Mouse (Mus musculus) hindbrain, embryonic 13.5 days (tissue): ENCODE results near the gene Rnaseh2c. TPM values are rescaled to one million over a fixed set of nuclear protein-coding genes. Genes with fewer than 3 reads are reported as not detected.

Experiments
- ATAC-seq: fragments of 200-750 bp; cut with Nextera tagmentation; 2 replicates; pipeline ENCODE4 v1.8.0; 2017; ENCODE audit warnings: moderate TSS enrichment; ENCODE audit not compliant: low FRiP score
- H3K27ac ChIP-seq: fragments of 300-500 bp; sonication (generic); 2 replicates; pipeline ENCODE4 v1.5.1; 2015; ENCODE audit warnings: inconsistent platforms, mild to moderate bottlenecking, moderate library complexity
- H3K27me3 ChIP-seq: fragments of 300-500 bp; sonication (generic); 2 replicates; pipeline ENCODE4 v1.6.1; 2015; ENCODE audit warnings: mild to moderate bottlenecking, inconsistent platforms
- H3K36me3 ChIP-seq: fragments of 300-500 bp; sonication (generic); 2 replicates; pipeline ENCODE4 v1.6.1; 2015; ENCODE audit warnings: mild to moderate bottlenecking, inconsistent platforms
- H3K4me1 ChIP-seq: fragments of 300-500 bp; sonication (generic); replicated peaks from 2 replicates; pipeline ENCODE4 v1.6.1; 2015; ENCODE audit warnings: inconsistent platforms
- H3K4me2 ChIP-seq: fragments of 300-500 bp; sonication (generic); 2 replicates; pipeline ENCODE4 v1.6.1; 2015; ENCODE audit warnings: inconsistent platforms, mild to moderate bottlenecking, moderate library complexity
- H3K4me3 ChIP-seq: fragments of 300-500 bp; sonication (generic); 2 replicates; pipeline ENCODE4 v1.5.1; 2015; ENCODE audit warnings: mild to moderate bottlenecking, inconsistent platforms
- H3K9ac ChIP-seq: fragments of 300-500 bp; sonication (generic); 2 replicates; pipeline ENCODE4 v1.6.1; 2015; ENCODE audit warnings: mild to moderate bottlenecking, inconsistent platforms
- H3K9me3 ChIP-seq: fragments of 300-500 bp; sonication (generic); 2 replicates; pipeline ENCODE4 v1.6.1; 2016; ENCODE audit warnings: inconsistent platforms
- WGBS: fragments of 180-500 bp; shearing (Covaris S2); methylation state at CpG from one replicate; pipeline ENCODE4 v1.1.7; 2015; 5-methylcytosine and 5-hydroxymethylcytosine counted together
- polyA plus RNA-seq: library from polyadenylated mRNA; unstranded; fragments of >200 nt; fragmentation: Nextera tagmentation; extraction: Ambion mirVana; gene quantifications from 2 replicates; pipeline ENCODE4 v1.2.1, GENCODE M21; 2015

The Rnaseh2c gene
- polyA plus RNA-seq, 1 experiment from 2014 or later = 80.6 TPM

DNA sequence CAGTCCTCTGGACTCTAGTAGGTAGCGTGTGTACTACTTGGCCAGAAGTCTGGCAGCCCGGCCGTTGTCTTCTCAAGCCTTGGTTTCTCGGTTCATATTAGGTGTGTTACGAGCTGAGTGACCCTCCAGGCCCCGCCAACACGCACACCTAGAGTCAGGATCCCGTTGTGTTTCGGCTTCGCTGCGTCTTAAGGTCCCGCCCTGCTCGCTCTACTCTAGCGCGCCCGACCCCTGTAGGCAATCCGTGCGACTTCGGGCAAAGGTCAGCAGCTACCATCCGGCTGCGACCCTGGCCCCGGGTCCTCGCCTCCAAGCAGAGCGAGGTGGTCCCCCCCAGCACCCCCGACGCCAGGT, 34.5 kb upstream of the Rnaseh2c start:
- Histone ChIP-seq H3K27me3 (peaks cover 56% of the 10 kb centered on the region), H3K27ac (peak overlapping the region; percentile 89), H3K4me1 (peaks cover 29% of the 10 kb centered on the region), H3K36me3 (peaks cover 20% of the 10 kb centered on the region), H3K4me3 (peak overlapping the region; percentile 69), H3K9me3 (no peaks in the 10 kb centered on the region), H3K9ac (peak overlapping the region; percentile 85), H3K4me2 (peak overlapping the region; percentile 86)
- WGBS = 1% methylated on average over 25 of the region's 26 CpGs
- ATAC-seq = no peak; the same call in 1 of the 2 replicates

DNA sequence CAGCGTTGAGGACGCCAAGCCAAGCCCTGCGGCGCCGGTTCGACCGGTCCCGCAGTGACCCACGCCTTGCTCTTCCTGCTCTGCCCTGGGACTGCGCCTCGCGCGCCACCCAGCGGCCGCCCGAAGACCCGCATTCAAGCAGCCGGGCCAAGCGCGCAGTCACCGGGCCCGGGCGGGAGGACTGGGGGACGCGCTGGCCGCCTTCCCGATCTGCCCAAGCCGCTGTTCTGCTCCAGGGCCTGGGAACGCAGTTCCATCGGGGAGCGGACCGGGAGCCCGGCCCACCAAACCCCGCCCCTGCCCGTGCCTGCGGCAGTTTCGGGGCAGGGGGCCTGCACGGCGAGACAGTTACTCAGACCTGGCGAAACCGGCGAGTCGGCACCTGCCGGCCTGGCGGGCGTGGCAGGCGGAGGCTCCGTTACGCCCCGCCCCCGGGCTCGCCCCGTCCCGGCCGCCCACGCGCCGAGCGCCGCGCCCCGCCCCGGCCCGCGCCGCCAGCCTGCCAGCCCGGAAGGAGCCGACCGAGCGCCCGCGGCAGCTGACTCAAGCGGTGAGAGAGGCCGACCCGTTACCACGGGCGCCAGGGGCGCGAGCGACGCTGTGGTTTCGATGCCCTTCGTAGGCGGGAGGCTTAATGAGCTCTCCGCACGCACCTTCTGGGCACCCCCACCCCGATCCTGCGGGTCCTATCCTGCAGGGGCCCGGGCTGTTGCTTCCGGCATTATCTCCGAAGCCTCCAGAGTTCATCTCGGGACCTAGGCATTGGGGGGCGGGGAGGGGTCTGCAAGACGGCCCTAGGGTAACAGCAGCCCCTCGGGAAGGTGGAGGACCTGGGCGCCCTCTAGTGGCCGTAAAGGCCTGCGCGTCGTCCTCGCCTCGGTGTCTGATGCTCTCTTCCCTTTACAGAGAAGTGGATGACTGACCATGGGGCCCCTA, 33.9 kb upstream of the Rnaseh2c start, which contains the start of gene Ap5b1:
TSS of gene Ap5b1 (plus strand) at position 492 of the 936 bp plus-strand sequence.
- Histone ChIP-seq H3K9ac (peak within 1 kb of the TSS; percentile 85), H3K9me3 (no peaks in the 10 kb centered on the region), H3K36me3 (peaks cover 20% of the 10 kb centered on the region), H3K4me3 (peak within 1 kb of the TSS; percentile 69), H3K4me1 (peaks cover 29% of the 10 kb centered on the region), H3K27me3 (peaks cover 51% of the 10 kb centered on the region), H3K27ac (peak within 1 kb of the TSS; percentile 89), H3K4me2 (peak within 1 kb of the TSS; percentile 86)
- under 1% methylated on average over 93 of the region's 102 CpGs for WGBS
- peak; percentile 86 for ATAC-seq

DNA sequence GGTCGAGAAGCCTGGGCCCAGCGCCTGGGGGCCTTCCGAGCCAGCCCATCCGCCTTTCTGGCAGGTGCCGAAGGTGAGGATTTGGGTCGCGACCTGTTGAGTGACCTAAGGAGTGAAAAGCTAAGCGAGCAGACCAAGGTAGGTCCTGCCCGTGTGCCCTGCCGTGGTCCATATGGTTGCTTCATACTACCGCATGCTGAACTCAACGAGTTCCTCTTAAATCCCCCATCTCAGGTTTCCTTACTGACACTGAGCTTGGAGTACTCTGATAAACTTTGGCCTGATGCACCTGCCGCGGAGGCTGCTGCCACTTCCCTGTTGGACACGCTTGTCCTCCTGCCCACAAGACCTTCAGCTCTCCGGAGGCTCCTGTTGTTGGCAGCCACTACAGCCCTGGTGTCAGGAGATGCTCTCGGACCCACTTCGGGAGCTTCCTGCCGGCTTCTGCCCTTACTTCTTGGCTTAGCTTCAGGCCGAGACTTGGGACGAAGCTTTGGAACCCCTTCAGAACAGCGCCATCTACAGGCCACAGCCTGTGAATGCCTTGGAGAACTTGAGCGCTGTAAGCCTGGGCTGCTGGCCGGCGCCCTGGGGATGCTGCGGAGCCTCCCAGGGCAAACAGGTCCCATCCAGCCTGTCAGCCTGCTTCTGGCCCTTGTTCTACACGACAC, 33.1 kb upstream of the Rnaseh2c start:
- peak overlapping the region; percentile 86 for H3K4me2 ChIP-seq
- peak overlapping the region; percentile 85 for H3K9ac ChIP-seq
- 8% methylated on average over 27 of the region's 27 CpGs for whole genome bisulfite sequencing
- peak overlapping the region; percentile 89; the same call in 1 of the 2 replicates for H3K27ac ChIP-seq
- H3K9me3 ChIP-seq = no peaks in the 10 kb centered on the region
- peaks cover 20% of the 10 kb centered on the region for H3K36me3 ChIP-seq
- peak overlapping the region; percentile 69 for H3K4me3 ChIP-seq
- ATAC-seq = peak; percentile 22
- peaks cover 44% of the 10 kb centered on the region for H3K27me3 ChIP-seq
- H3K4me1 ChIP-seq = peaks cover 29% of the 10 kb centered on the region

- no peak for ATAC-seq
- peaks cover 29% of the 10 kb centered on the region for H3K4me1 ChIP-seq
- no peak overlapping the region for H3K27ac ChIP-seq
- no peak overlapping the region for H3K4me3 ChIP-seq
- H3K4me2 ChIP-seq = no peak overlapping the region
- no peaks in the 10 kb centered on the region for H3K9me3 ChIP-seq
- H3K36me3 ChIP-seq = peaks cover 20% of the 10 kb centered on the region
- 0 out of 2 replicates have a peak overlapping the region, but pooled peaks have one; percentile 62 for H3K9ac ChIP-seq
- H3K27me3 ChIP-seq = peaks cover 35% of the 10 kb centered on the region
- WGBS = 95% methylated on average over 10 of the region's 10 CpGs
Measured at GRCm38 (mm10) chr19:5569521-5569920, 32.2 kb upstream of the Rnaseh2c start.

- no peak for ATAC-seq
- no peaks in the 10 kb centered on the region for H3K9me3 ChIP-seq
- H3K4me2 ChIP-seq = no peak overlapping the region
- H3K4me1 ChIP-seq = peaks cover 29% of the 10 kb centered on the region
- H3K36me3 ChIP-seq = peaks cover 20% of the 10 kb centered on the region
- H3K27ac ChIP-seq = no peak overlapping the region
- H3K27me3 ChIP-seq = peaks cover 25% of the 10 kb centered on the region
- no peak overlapping the region for H3K4me3 ChIP-seq
- 89% methylated on average over 32 of the region's 32 CpGs for WGBS
- no peak overlapping the region for H3K9ac ChIP-seq
Measured at GRCm38 (mm10) chr19:5570353-5571246, 31.1 kb upstream of the Rnaseh2c start.

DNA sequence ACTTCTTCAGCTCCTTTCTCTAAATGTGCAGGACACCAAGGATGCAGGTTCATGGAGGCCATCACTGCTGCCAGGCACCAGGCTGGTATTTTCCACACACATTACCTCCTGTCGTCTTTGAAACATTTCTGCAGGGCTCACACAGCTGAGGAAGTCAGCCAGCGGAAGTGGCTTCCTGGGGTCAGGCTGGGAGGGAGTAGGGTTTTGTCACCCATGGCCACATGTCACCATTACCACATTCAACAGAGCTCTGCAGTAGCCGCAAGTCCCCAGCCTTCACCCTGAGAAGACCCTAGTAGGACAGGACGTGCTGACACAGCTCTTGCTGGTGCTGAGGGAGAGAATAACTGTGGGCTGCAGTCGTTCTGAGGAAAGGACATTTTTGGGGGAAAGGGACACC, 29.8 kb upstream of the Rnaseh2c start:
- Histone ChIP-seq H3K27me3 (peaks cover 13% of the 10 kb centered on the region; the same call in 1 of the 2 replicates), H3K9ac (no peak overlapping the region), H3K9me3 (no peaks in the 10 kb centered on the region), H3K36me3 (peaks cover 20% of the 10 kb centered on the region), H3K4me2 (no peak overlapping the region), H3K27ac (no peak overlapping the region), H3K4me1 (peaks cover 24% of the 10 kb centered on the region), H3K4me3 (no peak overlapping the region)
- WGBS = 77% methylated on average over 5 of the region's 5 CpGs
- no peak for ATAC-seq

GRCm38 (mm10) chr19:5572331-5573125, 29.1 kb upstream of the Rnaseh2c start:
- Histone ChIP-seq H3K9me3 (no peaks in the 10 kb centered on the region), H3K36me3 (peaks cover 20% of the 10 kb centered on the region), H3K27ac (no peak overlapping the region), H3K4me2 (no peak overlapping the region), H3K4me3 (no peak overlapping the region), H3K27me3 (peaks cover 13% of the 10 kb centered on the region; the same call in 1 of the 2 replicates), H3K9ac (no peak overlapping the region), H3K4me1 (peaks cover 17% of the 10 kb centered on the region)
- 87% methylated on average over 19 of the region's 19 CpGs for WGBS
- no peak for ATAC-seq

DNA sequence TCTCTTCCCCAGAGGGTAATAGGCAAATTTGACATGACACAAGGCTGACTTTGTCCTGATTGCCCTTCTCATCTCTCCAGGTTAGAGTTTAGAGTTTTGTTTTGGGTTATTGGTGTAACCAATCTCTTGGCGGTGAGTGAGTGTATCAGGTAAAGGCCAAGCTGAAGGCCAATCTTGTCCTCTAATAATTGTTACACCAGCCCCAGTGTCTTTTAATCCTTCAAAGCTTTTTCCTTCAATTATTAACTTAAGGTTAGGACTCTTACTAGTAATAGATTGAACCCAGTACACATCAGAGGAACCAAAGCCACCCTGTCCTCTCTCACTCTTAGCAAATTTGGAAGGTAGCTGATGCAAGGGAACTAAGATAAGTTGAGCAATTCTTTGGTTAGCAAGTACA, 26.3 kb upstream of the Rnaseh2c start:
- ATAC-seq = no peak
- Histone ChIP-seq H3K4me3 (no peak overlapping the region), H3K27ac (no peak overlapping the region), H3K27me3 (peaks cover 3% of the 10 kb centered on the region; the same call in 1 of the 2 replicates), H3K4me2 (no peak overlapping the region), H3K36me3 (peaks cover 9% of the 10 kb centered on the region), H3K4me1 (no peaks in the 10 kb centered on the region), H3K9ac (no peak overlapping the region), H3K9me3 (no peaks in the 10 kb centered on the region)
- 97% methylated on average over 1 of the region's 1 CpGs for WGBS

- H3K27ac ChIP-seq = no peak overlapping the region
- no peak overlapping the region for H3K4me2 ChIP-seq
- WGBS = 78% methylated on average over 4 of the region's 4 CpGs
- no peak overlapping the region for H3K4me3 ChIP-seq
- no peaks in the 10 kb centered on the region for H3K27me3 ChIP-seq
- H3K4me1 ChIP-seq = no peaks in the 10 kb centered on the region
- H3K9ac ChIP-seq = no peak overlapping the region
- H3K36me3 ChIP-seq = no peaks in the 10 kb centered on the region
- H3K9me3 ChIP-seq = no peaks in the 10 kb centered on the region
- ATAC-seq = no peak
Measured at GRCm38 (mm10) chr19:5579971-5580370, 21.7 kb upstream of the Rnaseh2c start.

DNA sequence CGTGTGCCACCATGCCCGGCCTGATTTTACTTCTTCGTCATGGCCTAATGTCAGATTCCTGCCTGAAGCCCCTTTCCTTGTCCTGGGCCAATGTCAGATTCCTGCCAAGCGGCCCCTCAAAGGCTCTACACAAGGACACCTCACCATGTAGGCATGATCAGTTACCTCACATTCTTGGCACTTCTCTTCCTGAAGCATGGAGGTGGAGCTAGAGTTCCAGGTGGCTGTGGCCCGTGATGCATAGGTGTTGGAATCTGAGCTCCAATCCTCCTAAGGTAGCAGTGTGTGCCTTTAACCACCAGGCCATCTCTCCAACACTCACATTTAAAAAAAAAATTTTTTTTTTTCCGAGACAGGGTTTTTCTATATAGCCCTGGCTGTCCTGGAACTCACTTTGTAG, 20.9 kb upstream of the Rnaseh2c start:
- Histone ChIP-seq H3K27ac (no peak overlapping the region), H3K27me3 (no peaks in the 10 kb centered on the region), H3K9ac (no peak overlapping the region), H3K9me3 (no peaks in the 10 kb centered on the region), H3K4me2 (no peak overlapping the region), H3K36me3 (no peaks in the 10 kb centered on the region), H3K4me3 (no peak overlapping the region), H3K4me1 (no peaks in the 10 kb centered on the region)
- no peak for ATAC-seq
- WGBS = 92% methylated on average over 6 of the region's 6 CpGs

- 79% methylated on average over 2 of the region's 2 CpGs for WGBS
- no peak overlapping the region for H3K27ac ChIP-seq
- H3K36me3 ChIP-seq = no peaks in the 10 kb centered on the region
- no peaks in the 10 kb centered on the region for H3K27me3 ChIP-seq
- H3K4me1 ChIP-seq = no peaks in the 10 kb centered on the region
- no peak overlapping the region for H3K4me2 ChIP-seq
- H3K9me3 ChIP-seq = no peaks in the 10 kb centered on the region
- no peak overlapping the region for H3K9ac ChIP-seq
- no peak for ATAC-seq
- H3K4me3 ChIP-seq = no peak overlapping the region
Measured at GRCm38 (mm10) chr19:5581995-5582394, 19.7 kb upstream of the Rnaseh2c start.
